Mouse (Mus musculus) ES-E14 (cell line): ENCODE results near the gene Il4ra.

ENCODE experiments used
- CHD2 ChIP-seq: IDR thresholded peaks from 2 replicates; pipeline ENCODE4 v1.6.1; 2014; ENCODE audit warnings: mild to moderate bottlenecking, low read depth, low read length, inconsistent platforms
- HCFC1 ChIP-seq: IDR thresholded peaks from 2 replicates; pipeline ENCODE4 v1.6.1; 2012; ENCODE audit warnings: low read length, inconsistent platforms, borderline replicate concordance; ENCODE audit not compliant: insufficient read depth
- MAFK ChIP-seq: IDR thresholded peaks from 2 replicates; pipeline ENCODE4 v1.6.1; 2014; ENCODE audit warnings: mild to moderate bottlenecking, low read depth, low read length, inconsistent platforms; ENCODE audit not compliant: insufficient read depth
- ZC3H11A ChIP-seq: IDR thresholded peaks from 2 replicates; pipeline ENCODE4 v1.6.1; 2012; ENCODE audit warnings: low read depth, mild to moderate bottlenecking, inconsistent platforms, low read length, borderline replicate concordance
- ZNF384 ChIP-seq: IDR thresholded peaks from 2 replicates; pipeline ENCODE4 v1.6.1; 2012; ENCODE audit warnings: low read depth, low read length, inconsistent platforms

GRCm38 (mm10) chr7:125550881-125551381 lies 989 bp upstream of the Il4ra start:
- TF ChIP-seq HCFC1 (no peak), ZC3H11A (no peak), ZNF384 (no peak), MAFK (no peak), CHD2 (no peak)
